Mouse (Mus musculus) cerebellum, postnatal 25 days (tissue): ENCODE results near the gene Tex50.

Experiments
- DNase-seq, 2 experiments: peaks; one replicate each; pipeline ENCODE4 v3.0.0; 2021; ENCODE audit warnings: mixed read lengths in 2 of 2

Tex50 gene

DNA sequence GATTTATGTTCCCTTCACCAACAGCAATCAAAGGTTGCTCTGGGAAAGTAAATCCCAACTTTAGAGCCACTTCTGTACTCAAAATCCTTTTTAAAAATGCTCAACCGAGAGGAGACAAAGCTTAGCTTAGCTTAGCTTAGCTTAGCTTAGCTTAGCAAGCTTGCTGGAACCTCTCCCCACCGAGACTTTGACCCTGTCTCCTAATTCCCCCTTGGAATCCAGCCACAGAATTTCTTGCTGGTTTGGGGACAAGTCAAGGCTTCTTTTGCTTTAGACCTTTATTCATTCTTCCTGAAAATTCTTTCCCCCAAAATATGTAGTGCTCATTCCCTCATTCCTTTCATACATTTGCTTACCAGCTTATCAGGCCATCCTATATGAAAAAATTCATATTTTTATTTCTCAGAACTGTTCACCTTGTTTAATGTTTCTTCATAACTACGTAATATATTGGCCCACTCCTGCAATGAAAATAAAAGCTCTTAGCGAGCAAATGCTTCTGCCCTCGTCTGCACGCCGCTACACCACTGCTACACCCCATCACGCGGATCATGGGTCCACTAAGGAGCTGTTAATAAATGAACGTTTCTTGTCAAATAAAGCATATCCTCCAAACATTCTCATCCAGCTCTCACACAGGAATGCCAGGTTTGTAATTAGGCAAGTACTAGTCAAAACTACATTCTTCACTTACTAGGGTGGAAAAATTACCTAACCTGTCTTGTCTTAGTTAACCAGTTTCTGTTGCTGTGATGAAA, 36.3 kb downstream of the Tex50 start:
- no peak for DNase-seq

DNA sequence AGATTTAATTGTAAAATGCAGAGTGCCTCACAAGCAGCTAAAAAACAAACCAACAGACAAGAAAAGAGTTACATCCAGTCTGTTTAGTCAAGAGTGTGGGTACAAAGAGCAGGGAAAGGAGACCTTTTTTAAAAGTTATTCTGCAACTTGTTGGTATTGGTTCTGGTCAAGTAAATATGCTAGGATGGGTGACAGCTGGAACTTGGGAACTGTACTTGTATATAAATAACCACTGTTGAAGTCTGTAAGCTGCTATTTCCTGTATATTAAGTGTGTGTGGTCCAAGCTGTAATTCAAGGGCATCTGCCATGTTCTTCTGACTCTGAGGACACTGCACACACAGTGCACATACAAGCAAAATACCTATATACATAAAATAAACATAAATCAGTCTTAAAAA, 44.5 kb downstream of the Tex50 start:
- DNase-seq, result no peak

DNA sequence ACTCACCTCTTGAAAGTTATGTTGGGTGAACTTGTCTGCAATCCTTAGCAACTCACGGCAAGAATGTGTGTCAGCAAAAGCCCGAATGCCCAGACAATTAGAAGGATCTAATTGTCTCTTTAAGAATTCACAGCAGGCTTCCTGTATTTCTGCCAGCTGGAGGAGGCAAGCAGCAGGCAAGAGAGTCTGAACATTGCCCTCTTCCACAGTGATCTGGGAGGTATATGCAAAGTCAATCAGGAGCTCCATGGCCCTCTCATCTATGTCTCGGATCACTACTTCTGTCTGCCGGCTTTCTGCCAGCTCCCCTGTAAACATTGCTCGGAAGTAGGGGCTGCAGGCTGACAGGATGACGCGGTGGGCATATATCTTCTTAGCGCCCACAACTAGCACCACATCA, 49.9 kb downstream of the Tex50 start:
- no peak for DNase-seq
